Mouse (Mus musculus): ENCODE data around the gene Reg4. TPM values are rescaled to one million over a fixed set of nuclear protein-coding genes. Genes with fewer than 3 reads are reported as not detected.

Reg4 gene
- polyA plus RNA-seq, 1 experiment = not detected

DNA sequence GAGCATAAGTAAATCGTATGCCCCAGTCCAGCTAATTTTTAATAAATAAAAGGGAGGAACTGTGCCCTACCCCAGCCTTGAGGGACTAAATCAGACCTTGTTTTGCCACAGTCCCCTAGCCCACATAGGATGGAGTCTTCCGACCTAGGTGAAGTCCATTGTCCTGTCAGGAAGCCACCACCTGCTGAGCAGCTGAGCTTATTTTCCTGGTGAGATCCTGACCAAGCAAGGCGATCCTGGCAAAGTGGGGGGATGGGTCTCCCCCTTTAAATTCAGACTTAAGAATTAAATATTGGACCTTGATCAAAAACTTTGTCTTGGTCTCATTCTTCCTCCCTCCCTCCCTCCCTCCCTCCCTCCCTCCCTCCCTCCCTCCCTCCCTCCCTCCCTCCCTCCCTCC is 5.7 kb upstream of the Reg4 start:
- H3K79me3 ChIP-seq (ENCODE audit: low read depth) = no peaks in the 10 kb centered on the region
- no peak for TF ChIP-seq MYOG (IDR thresholded peaks at IDR 0.05; ENCODE audit: control insufficient read depth, extremely low read depth, insufficient read length)
- no peak for TF ChIP-seq MYOD1 (IDR thresholded peaks at IDR 0.05; ENCODE audit: control insufficient read depth, insufficient read length, low read depth)
- TF ChIP-seq MAX (IDR thresholded peaks at IDR 0.05) = no peak
- TF ChIP-seq CTCF (IDR thresholded peaks at IDR 0.05; ENCODE audit: control insufficient read depth, insufficient read depth, insufficient read length) = no peak
- TF ChIP-seq USF1 (IDR thresholded peaks at IDR 0.05; ENCODE audit: low read depth) = no peak
- TF ChIP-seq CEBPB (IDR thresholded peaks at IDR 0.05; ENCODE audit: low read depth) = no peak
- no peak for TF ChIP-seq FOSL1 (IDR thresholded peaks at IDR 0.05; ENCODE audit: insufficient read depth, low read length, poor library complexity, severe bottlenecking)
- H3K4me3 ChIP-seq (ENCODE audit: insufficient read depth, poor library complexity, severe bottlenecking) = no peak overlapping the region
- H3K27me3 ChIP-seq (ENCODE audit: control insufficient read depth, insufficient read depth, insufficient read length) = no peaks in the 10 kb centered on the region
- H3K79me2 ChIP-seq (ENCODE audit: control insufficient read depth, insufficient read depth) = no peaks in the 10 kb centered on the region
- no peaks in the 10 kb centered on the region for H3K36me3 ChIP-seq (ENCODE audit: control insufficient read depth, insufficient read depth)
- no peak overlapping the region for H3ac ChIP-seq (ENCODE audit: control insufficient read depth, insufficient read length, low read depth)

DNA sequence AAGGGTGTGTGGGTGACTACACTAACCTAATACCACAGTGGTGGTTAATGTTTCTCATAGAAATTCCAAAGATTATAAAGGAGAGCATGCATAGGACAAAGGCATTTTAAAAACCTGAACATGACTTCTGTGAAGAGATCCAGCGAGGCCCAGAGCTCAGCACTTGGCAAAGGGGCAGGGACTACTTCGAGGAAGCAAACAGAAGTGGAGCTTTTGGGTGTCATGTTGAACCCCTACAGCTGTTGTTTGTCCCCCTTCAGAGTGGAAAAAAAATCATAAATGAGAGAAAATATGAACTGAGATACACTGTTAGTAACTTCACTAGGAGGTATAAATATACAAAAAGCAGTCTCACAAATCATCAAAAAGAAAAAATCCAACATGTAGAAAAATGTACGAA is 1.3 kb downstream of the Reg4 start:
- Histone ChIP-seq H3K36me3 (ENCODE audit: control insufficient read depth, insufficient read depth) (no peaks in the 10 kb centered on the region), H3K79me2 (ENCODE audit: control insufficient read depth, insufficient read depth) (no peaks in the 10 kb centered on the region), H3ac (ENCODE audit: control insufficient read depth, insufficient read length, low read depth) (no peak overlapping the region), H3K79me3 (ENCODE audit: low read depth) (no peaks in the 10 kb centered on the region), H3K27me3 (ENCODE audit: control insufficient read depth, insufficient read depth, insufficient read length) (no peaks in the 10 kb centered on the region), H3K4me3 (ENCODE audit: insufficient read depth, poor library complexity, severe bottlenecking) (no peak overlapping the region)
- TF ChIP-seq CEBPB (IDR thresholded peaks at IDR 0.05; ENCODE audit: low read depth) (no peak), CTCF (IDR thresholded peaks at IDR 0.05; ENCODE audit: control insufficient read depth, insufficient read depth, insufficient read length) (no peak), FOSL1 (IDR thresholded peaks at IDR 0.05; ENCODE audit: insufficient read depth, low read length, poor library complexity, severe bottlenecking) (no peak), USF1 (IDR thresholded peaks at IDR 0.05; ENCODE audit: low read depth) (no peak), MYOD1 (IDR thresholded peaks at IDR 0.05; ENCODE audit: control insufficient read depth, insufficient read length, low read depth) (no peak), MYOG (IDR thresholded peaks at IDR 0.05; ENCODE audit: control insufficient read depth, extremely low read depth, insufficient read length) (no peak), MAX (IDR thresholded peaks at IDR 0.05) (no peak)

DNA sequence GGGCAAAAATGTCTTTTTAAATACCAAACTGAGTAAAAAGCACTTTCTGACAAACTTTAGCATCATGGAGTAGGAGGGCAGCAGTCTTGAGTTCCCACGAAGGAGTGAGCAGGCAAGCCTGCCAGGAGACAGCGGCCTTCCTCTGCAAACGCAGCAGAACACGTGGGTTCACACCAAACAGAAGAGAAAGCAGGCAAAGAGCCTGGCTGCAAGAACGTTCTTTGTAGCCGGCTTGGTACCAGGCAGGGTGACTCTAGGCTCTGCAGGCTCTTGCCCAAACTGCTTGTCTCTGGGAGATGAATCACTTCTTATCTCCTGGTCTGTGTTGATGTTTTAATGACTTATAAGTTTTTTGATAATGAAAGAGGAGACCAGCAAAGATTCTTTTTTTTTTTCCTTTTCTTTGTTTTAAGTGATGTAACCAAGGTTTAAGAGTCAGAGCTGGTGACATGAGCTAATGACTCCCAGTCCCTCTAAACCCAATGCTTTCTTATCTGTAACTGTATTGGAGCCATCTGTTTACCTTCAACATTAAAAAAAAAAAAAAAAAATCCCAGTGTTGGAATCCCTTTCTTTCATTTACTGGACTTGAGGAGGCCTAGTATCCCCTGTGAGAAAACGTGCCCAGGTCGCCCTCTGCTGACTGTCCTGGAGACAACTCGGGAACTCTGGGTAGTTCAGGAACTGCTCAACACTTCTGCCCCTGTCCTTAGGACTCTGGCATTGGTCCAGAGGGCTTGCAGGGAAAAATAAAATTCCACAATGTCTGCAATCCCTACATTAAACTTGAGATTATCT is 2.0 kb downstream of the Reg4 start:
- H3K79me2 ChIP-seq (ENCODE audit: control insufficient read depth, insufficient read depth) = no peaks in the 10 kb centered on the region
- no peak overlapping the region for H3ac ChIP-seq (ENCODE audit: control insufficient read depth, insufficient read length, low read depth)
- TF ChIP-seq MYOG (IDR thresholded peaks at IDR 0.05; ENCODE audit: control insufficient read depth, extremely low read depth, insufficient read length) = no peak
- peak; percentile 45 for TF ChIP-seq CTCF (IDR thresholded peaks at IDR 0.05; ENCODE audit: control insufficient read depth, insufficient read depth, insufficient read length)
- no peak for TF ChIP-seq MYOD1 (IDR thresholded peaks at IDR 0.05; ENCODE audit: control insufficient read depth, insufficient read length, low read depth)
- no peaks in the 10 kb centered on the region for H3K79me3 ChIP-seq (ENCODE audit: low read depth)
- H3K27me3 ChIP-seq (ENCODE audit: control insufficient read depth, insufficient read depth, insufficient read length) = no peaks in the 10 kb centered on the region
- H3K4me3 ChIP-seq (ENCODE audit: insufficient read depth, poor library complexity, severe bottlenecking) = no peak overlapping the region
- no peaks in the 10 kb centered on the region for H3K36me3 ChIP-seq (ENCODE audit: control insufficient read depth, insufficient read depth)

DNA sequence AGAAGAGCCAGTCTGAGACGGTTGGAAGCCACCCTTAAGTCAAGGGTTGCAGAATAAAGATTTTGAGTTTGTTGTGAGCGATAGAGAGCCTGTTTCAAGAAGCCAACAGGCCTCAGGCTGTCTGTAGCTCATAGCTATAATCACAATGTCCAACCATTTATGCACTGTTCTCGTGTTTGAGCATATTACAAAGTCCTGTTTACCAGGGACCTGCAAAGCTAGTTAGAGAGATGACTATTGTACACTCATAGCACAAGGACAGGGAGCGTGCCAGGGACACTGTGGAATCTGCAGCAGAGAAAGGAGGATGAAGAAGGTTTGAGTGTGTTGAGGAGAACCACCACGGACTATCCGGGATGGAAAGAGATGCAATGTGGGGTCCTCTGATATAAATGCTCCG is 3.0 kb downstream of the Reg4 start:
- Histone ChIP-seq H3ac (ENCODE audit: control insufficient read depth, insufficient read length, low read depth) (no peak overlapping the region), H3K36me3 (ENCODE audit: control insufficient read depth, insufficient read depth) (no peaks in the 10 kb centered on the region), H3K27me3 (ENCODE audit: control insufficient read depth, insufficient read depth, insufficient read length) (no peaks in the 10 kb centered on the region), H3K79me3 (ENCODE audit: low read depth) (no peaks in the 10 kb centered on the region), H3K79me2 (ENCODE audit: control insufficient read depth, insufficient read depth) (no peaks in the 10 kb centered on the region), H3K4me3 (ENCODE audit: insufficient read depth, poor library complexity, severe bottlenecking) (no peak overlapping the region)
- TF ChIP-seq CEBPB (IDR thresholded peaks at IDR 0.05; ENCODE audit: low read depth) = no peak
- TF ChIP-seq MYOD1 (IDR thresholded peaks at IDR 0.05; ENCODE audit: control insufficient read depth, insufficient read length, low read depth) = no peak
- no peak for TF ChIP-seq CTCF (IDR thresholded peaks at IDR 0.05; ENCODE audit: control insufficient read depth, insufficient read depth, insufficient read length)
- TF ChIP-seq MYOG (IDR thresholded peaks at IDR 0.05; ENCODE audit: control insufficient read depth, extremely low read depth, insufficient read length) = no peak
- no peak for TF ChIP-seq USF1 (IDR thresholded peaks at IDR 0.05; ENCODE audit: low read depth)
- TF ChIP-seq MAX (IDR thresholded peaks at IDR 0.05) = no peak
- no peak for TF ChIP-seq FOSL1 (IDR thresholded peaks at IDR 0.05; ENCODE audit: insufficient read depth, low read length, poor library complexity, severe bottlenecking)

DNA sequence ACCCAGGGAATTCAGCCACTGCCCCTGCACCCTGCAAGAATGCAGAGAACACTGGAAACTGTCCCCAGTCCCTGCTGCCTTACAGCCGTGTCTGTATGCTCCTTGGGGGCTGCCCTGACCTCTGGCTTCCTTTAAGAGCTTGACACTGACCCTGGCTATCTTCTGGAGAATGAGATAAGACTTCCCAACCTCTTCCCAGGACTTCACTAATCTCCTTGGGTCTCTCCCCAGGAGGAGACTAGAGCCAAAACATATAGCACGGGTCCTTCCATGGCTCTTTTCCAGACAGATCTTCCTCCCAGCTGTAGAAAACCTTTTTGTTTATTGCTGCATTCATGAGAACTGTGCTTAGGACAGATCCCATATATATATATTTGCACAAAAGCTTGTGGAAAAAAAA is 3.8 kb downstream of the Reg4 start:
- H3K36me3 ChIP-seq (ENCODE audit: control insufficient read depth, insufficient read depth) = no peaks in the 10 kb centered on the region
- no peak overlapping the region for H3K4me3 ChIP-seq (ENCODE audit: insufficient read depth, poor library complexity, severe bottlenecking)
- no peaks in the 10 kb centered on the region for H3K79me2 ChIP-seq (ENCODE audit: control insufficient read depth, insufficient read depth)
- no peaks in the 10 kb centered on the region for H3K27me3 ChIP-seq (ENCODE audit: control insufficient read depth, insufficient read depth, insufficient read length)
- no peak for TF ChIP-seq FOSL1 (IDR thresholded peaks at IDR 0.05; ENCODE audit: insufficient read depth, low read length, poor library complexity, severe bottlenecking)
- TF ChIP-seq MYOG (IDR thresholded peaks at IDR 0.05; ENCODE audit: control insufficient read depth, extremely low read depth, insufficient read length) = no peak
- TF ChIP-seq CTCF (IDR thresholded peaks at IDR 0.05; ENCODE audit: control insufficient read depth, insufficient read depth, insufficient read length) = no peak
- no peak for TF ChIP-seq MYOD1 (IDR thresholded peaks at IDR 0.05; ENCODE audit: control insufficient read depth, insufficient read length, low read depth)
- no peak for TF ChIP-seq USF1 (IDR thresholded peaks at IDR 0.05; ENCODE audit: low read depth)
- no peaks in the 10 kb centered on the region for H3K79me3 ChIP-seq (ENCODE audit: low read depth)
- H3ac ChIP-seq (ENCODE audit: control insufficient read depth, insufficient read length, low read depth) = no peak overlapping the region
